Mouse (Mus musculus) Patski (cell line): Measurements from ENCODE around the gene Fdx1. TPM values are rescaled to one million over a fixed set of nuclear protein-coding genes. Genes with fewer than 3 reads are reported as not detected.

Source experiments
- ATAC-seq: fragments of 100-300 bp; one replicate; pipeline ENCODE4 v1.8.0; 2021
- CTCF ChIA-PET: fragments of 350-600 bp; sonication (Branson Sonifier 250); formaldehyde crosslinking; loops from one replicate; lab custom pipeline; 2022; ENCODE audit warnings: inconsistent platforms; lab: Charles Lee
- POLR2A ChIA-PET: fragments of 350-600 bp; sonication (Branson Sonifier 250); formaldehyde crosslinking; loops from one replicate; lab custom pipeline; 2022; ENCODE audit warnings: antibody characterized with exemption, inconsistent platforms; lab: Charles Lee
- DNase-seq: peaks from one replicate; pipeline ENCODE4 v3.0.0-alpha.2; 2011; ENCODE audit warnings: low read depth, low spot score
- H3K27me3 ChIP-seq: fragments of 371-371 bp; one replicate; pipeline ENCODE4 v1.5.1; 2021
- CTCF ChIP-seq: fragments of 100-300 bp; IDR thresholded peaks from one replicate; pipeline ENCODE4 v1.5.1; 2021
- in situ Hi-C: fragments of 300-500 bp; cut with MboI; formaldehyde crosslinking; loops from 3 replicates; pipeline ENCODE4 v1.11.1; 2018; ENCODE audit warnings: low pct_unique_long_range_greater_than_20kb, mixed read lengths
- polyA plus RNA-seq: library from polyadenylated mRNA; unstranded; gene quantifications from one replicate; pipeline ENCODE4 v1.2.3, GENCODE M21; 2021

The Fdx1 gene
- polyA plus RNA-seq, 1 experiment from 2014 or later: 62.4 TPM

DNA sequence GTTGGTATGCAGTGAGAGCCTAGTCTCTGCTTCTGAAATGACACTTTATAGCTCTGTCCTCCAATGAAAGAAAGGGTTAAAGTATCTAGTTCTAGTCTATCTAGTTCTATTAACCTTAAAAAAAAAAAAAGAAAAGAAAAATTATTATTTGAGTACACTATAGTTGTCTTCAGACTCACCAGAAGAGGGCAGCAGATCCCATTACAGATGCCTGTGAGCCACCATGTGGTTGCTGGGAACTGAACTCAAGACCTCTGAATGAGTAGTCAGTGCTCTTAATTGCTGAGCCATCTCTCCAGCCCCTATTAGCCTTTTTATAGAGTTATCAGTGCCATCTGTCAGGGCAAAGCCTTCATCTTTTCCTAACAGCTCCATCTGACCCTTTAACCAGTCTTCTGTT is 3.0 kb upstream of the Fdx1 start:
- no peaks in the 10 kb centered on the region for H3K27me3 ChIP-seq
- DNase-seq: no peak
- ChIA-PET POLR2A (interaction anchor here (0.7 to 1.3 kb wide), 2 partner anchors 11 to 130 kb away, joined by 3 read pairs; no protein-coding TSS in a partner anchor), CTCF (interaction anchor here (1.3 to 2.8 kb wide), 2 partner anchors 11 to 134 kb away, joined by 4 to 7 read pairs; no protein-coding TSS in a partner anchor)
- in situ Hi-C loops: no loop called here
- TF ChIP-seq CTCF: peak; percentile 72
- ATAC-seq: no peak

DNA sequence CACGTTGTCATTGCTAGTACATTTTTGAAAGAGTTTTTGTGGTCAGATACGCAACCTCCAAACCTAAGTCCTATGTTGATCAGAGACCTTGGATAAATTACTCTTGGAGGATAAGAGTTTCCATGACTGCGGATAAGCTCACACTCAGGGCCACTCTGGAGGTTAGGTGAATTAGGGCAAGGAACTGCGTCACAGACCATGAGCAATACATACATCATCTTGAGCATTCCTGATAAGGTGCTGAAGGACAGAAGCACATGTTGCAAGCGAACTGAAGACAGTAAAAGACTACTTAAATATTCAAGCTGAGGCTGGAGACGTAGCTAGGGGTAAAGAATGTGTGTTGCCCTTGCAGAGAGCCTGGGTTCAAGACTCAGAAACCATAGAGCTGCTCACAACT is 754 bp upstream of the Fdx1 start:
- POLR2A ChIA-PET: no interaction called here
- no peak for TF ChIP-seq CTCF
- no peak for DNase-seq
- CTCF ChIA-PET: interaction anchor here (2.8 kb wide), 1 partner anchor 13 kb away, joined by 7 read pairs; no protein-coding TSS in a partner anchor
- no peak for ATAC-seq
- in situ Hi-C loops: no loop called here
- no peaks in the 10 kb centered on the region for H3K27me3 ChIP-seq

DNA sequence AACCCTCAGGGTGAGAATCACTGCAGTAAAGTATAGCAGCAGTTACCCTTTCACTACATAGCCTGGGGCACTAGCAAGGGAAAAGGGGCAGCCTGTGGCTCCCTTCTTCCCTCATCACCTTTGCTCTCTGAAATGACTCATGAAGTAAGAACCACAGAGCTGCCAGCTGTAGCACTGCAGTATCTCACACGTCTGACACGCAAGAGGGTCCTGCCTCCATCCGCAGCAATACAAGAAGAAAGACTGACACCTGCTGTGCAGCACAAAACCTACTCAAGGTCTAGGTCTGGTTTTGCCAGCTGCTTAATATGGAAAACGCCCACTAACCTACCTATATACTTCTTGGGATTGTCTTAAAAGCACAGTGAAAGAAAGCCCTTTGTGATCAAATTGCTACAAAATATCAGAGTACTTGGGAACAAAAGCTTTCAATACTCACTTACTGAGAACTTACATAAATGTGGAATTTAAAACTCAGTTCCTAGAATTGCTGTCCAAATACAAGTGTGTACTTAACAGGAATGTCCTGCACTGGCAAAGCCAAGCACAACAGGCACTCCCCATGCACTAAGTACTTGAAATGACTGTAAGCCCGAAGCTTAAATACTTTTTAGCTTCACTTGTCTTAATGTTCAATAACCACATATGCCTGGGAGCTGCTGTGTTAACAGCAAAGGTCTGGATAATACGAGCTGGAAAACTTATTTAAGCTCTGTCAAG is 2.0 kb downstream of the Fdx1 start:
- TF ChIP-seq CTCF: no peak
- DNase-seq (no peak), ATAC-seq (no peak)
- ChIA-PET POLR2A (no interaction called here), CTCF (interaction anchor here (0.9 kb wide), 1 partner anchor 9 kb away, joined by 3 read pairs; no protein-coding TSS in a partner anchor)
- in situ Hi-C loops: no loop called here
- H3K27me3 ChIP-seq: no peaks in the 10 kb centered on the region

DNA sequence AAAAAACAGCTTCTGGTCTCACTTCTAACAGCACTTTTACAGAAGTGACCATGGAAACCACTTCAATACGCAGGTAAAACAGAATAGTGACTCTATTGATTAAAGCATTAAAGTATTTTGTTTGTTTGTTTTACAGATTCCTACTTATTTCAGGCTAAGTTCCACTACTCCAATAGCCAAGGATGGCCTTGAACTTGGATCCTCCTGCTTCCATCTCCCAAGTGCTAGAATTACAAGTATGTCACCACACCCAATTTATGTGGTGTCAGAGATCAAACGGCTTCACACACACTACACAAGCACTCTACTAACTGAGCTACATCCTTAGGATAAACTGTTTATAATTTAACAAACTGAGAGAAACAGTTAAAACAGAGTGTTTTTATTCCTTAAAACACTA is 3.0 kb downstream of the Fdx1 start:
- DNase-seq (no peak), ATAC-seq (no peak)
- no peaks in the 10 kb centered on the region for H3K27me3 ChIP-seq
- CTCF ChIA-PET: interaction anchor here (1.4 kb wide), 1 partner anchor 9 kb away, joined by 4 read pairs; no protein-coding TSS in a partner anchor
- no peak for TF ChIP-seq CTCF
- in situ Hi-C loops: no loop called here
- POLR2A ChIA-PET: no interaction called here

DNA sequence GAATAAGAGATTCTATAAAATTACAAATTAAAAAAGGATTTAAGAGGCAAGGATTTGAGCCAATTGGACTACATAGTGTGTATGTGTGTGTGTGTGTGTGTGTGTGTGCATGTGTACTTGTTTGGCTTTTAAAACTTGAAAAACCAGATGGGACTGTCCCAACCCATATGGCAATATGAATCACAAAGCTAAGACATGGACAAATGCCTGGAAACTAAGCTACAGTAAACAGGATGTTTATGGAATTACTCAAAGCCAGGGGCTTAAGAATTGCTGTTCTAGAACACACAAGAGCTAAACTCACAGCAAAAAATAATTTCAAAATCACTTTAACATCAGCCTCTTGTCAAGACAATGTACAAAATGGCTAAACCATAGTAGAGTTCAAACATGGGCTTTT is 4.4 kb downstream of the Fdx1 start:
- ChIA-PET POLR2A (no interaction called here), CTCF (interaction anchor here (1.4 kb wide), 1 partner anchor 8 kb away, joined by 4 read pairs; no protein-coding TSS in a partner anchor)
- H3K27me3 ChIP-seq: no peaks in the 10 kb centered on the region
- in situ Hi-C loops: no loop called here
- no peak for TF ChIP-seq CTCF
- DNase-seq (no peak), ATAC-seq (no peak)

DNA sequence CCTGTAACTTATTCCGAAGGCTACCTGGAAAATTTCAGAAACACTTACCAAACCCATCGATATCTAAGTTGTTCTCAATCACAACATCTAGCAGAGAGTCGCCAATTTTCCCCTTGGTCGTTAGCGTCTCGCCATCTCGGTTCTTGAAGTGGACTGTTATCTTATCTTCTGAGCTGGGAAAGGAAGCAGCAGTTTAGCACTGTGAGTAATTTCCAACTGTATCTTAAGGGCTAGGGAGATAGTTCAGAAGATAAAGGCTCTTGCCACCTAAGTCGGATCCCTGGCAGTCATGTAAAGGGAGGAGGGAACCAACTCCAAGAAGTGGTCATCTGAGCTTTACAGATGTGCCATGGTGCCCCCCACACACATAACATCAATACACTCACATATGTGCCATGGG is 6.3 kb downstream of the Fdx1 start:
- DNase-seq (no peak), ATAC-seq (no peak)
- POLR2A ChIA-PET: no interaction called here
- CTCF ChIA-PET: no interaction called here
- in situ Hi-C loops: no loop called here
- TF ChIP-seq CTCF: no peak
- no peaks in the 10 kb centered on the region for H3K27me3 ChIP-seq

DNA sequence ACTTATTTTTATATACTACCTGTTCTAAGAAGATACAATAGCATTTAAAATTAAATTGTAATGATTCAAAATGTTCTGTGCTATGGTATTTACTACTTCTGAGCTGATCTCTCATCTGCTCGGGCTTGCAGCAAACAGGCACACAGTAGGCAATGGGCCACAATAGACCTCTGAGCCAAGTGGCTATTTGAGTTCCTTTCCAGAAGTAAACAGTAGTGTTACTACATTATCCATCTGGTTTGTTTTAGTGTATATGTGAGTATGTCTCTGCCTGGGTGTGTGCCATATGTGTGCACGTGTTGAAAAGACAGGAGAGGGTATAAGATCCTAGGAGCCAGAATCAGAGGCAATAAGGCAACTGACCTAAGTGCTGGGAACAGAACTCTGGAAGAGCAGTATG is 6.9 kb downstream of the Fdx1 start:
- DNase-seq: no peak

DNA sequence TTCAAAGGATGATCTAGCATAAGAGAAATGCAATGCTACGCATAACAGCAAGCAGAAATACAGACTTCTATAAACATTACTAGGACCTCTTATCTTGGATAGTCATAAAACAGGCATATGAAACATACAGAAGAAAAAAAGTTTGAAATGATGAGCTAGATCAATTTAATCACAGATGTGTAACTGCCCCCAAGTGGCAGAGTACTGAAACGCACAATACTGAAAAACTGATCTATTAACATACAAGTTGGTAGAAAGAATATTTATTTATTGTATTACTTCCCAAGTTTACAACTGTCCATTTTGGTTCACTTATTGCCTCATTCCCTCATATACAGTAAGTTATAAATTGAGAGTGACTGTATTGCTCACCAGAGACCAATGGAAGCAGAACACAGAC is 12.0 kb downstream of the Fdx1 start:
- DNase-seq (no peak), ATAC-seq (no peak)
- ChIA-PET CTCF (interaction anchor here (0.8 to 1.2 kb wide), 3 partner anchors 8 to 42 kb away, joined by 3 to 4 read pairs (median 3); no protein-coding TSS in a partner anchor), POLR2A (no interaction called here)
- H3K27me3 ChIP-seq: no peaks in the 10 kb centered on the region
- in situ Hi-C loops: no loop called here
- peak; percentile 38 for TF ChIP-seq CTCF

More for the DNA sequence above, 6.9 kb downstream of the Fdx1 start:
- POLR2A ChIA-PET: no interaction called here
- in situ Hi-C loops: no loop called here
- no peak for ATAC-seq
- no peak for TF ChIP-seq CTCF
- H3K27me3 ChIP-seq: no peaks in the 10 kb centered on the region
- CTCF ChIA-PET: no interaction called here

DNA sequence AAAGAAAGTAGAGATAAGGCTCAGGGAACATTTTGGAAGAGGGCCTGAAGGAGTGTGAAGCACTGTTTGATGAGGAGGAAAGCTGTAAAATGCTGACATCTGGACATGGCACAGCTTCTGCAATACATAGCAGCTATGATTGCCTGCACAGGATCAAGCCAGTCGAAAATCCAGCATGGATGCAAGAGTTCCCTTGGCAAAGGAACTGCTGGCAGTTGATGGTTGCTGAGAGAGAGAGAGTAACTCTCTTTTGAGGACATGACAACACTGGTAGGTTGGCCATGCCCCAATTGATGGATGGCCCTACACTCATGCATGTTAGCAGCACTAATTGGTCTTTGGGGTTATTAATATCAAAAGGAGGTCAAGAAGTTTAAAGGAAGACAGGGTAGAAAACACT is 12.7 kb downstream of the Fdx1 start:
- no peaks in the 10 kb centered on the region for H3K27me3 ChIP-seq
- DNase-seq: no peak
- in situ Hi-C loops: no loop called here
- CTCF ChIA-PET: interaction anchor here (1.0 to 1.2 kb wide), 2 partner anchors 9 to 41 kb away, joined by 3 to 4 read pairs; no protein-coding TSS in a partner anchor
- ATAC-seq: no peak
- POLR2A ChIA-PET: no interaction called here
- no peak for TF ChIP-seq CTCF

DNA sequence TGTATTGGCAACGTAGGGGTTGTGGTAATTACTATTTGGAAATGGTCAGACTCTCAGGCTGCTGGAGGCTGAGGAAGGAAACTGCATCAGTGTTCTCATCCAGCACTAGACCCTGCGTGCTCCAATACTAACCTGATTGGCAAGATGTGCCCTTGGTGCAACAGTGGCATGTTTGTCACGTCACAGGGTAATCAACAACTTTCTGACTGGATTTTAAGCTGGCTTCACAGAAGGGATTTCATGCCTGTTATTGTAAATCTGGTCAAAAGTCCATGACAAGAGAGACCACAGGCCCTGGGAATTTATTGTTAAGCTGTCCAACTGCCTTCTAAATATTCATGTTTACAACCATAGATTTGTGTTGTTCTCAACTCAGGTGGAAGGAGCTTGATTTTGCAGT is 13.1 kb downstream of the Fdx1 start:
- H3K27me3 ChIP-seq: no peaks in the 10 kb centered on the region
- ChIA-PET CTCF (no interaction called here), POLR2A (no interaction called here)
- in situ Hi-C loops: no loop called here
- DNase-seq (no peak), ATAC-seq (no peak)
- TF ChIP-seq CTCF: no peak

DNA sequence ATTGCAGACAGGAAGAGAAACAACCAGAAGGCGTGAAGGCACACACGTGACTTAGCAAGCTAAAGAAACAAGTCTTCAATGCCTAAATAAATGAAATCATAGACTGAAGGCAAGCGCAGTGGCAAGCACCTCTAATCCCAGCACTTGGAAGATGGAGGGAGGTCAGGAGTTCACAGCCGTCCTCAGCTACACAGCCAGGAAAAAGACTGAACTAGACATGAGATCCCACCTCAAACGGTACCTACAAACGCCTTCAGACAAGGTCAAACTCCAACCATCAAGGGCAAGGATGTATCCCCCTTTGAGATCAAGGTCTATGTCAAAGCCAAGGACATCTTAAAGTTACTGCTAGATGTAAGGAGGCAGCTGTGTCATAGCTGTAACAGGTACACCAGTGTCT is 19.4 kb downstream of the Fdx1 start:
- CTCF ChIA-PET: no interaction called here
- POLR2A ChIA-PET: no interaction called here
- no peak for TF ChIP-seq CTCF
- DNase-seq: no peak
- in situ Hi-C loops: no loop called here
- H3K27me3 ChIP-seq: no peaks in the 10 kb centered on the region
- no peak for ATAC-seq
